Mouse (Mus musculus) bone marrow macrophage, adult 2 months (primary cell): Measurements from ENCODE around the gene Ptges2. TPM values are rescaled to one million over a fixed set of nuclear protein-coding genes. Genes with fewer than 3 reads are reported as not detected.

ENCODE experiments used
- H3K27ac ChIP-seq: 2 replicates; pipeline ENCODE4 v1.5.1; 2012; ENCODE audit warnings: low read depth, low read length; ENCODE audit not compliant: insufficient read depth
- H3K4me1 ChIP-seq: 2 replicates; pipeline ENCODE4 v1.6.1; 2012; ENCODE audit warnings: low read length; ENCODE audit not compliant: control insufficient read depth, insufficient read depth
- H3K4me3 ChIP-seq: 2 replicates; pipeline ENCODE4 v1.5.1; 2012; ENCODE audit warnings: mild to moderate bottlenecking, low read length, moderate library complexity; ENCODE audit not compliant: insufficient read depth
- CTCF ChIP-seq: IDR thresholded peaks from 2 replicates; pipeline ENCODE4 v1.5.1; 2012; ENCODE audit warnings: low read depth, mild to moderate bottlenecking, low read length, moderate library complexity
- POLR2A ChIP-seq: IDR thresholded peaks from 2 replicates; pipeline ENCODE4 v1.6.1; 2012; ENCODE audit warnings: mild to moderate bottlenecking, low read depth, low read length, borderline replicate concordance
- polyA plus RNA-seq: library from polyadenylated mRNA; stranded (reverse); fragments of >200 nt; gene quantifications from 2 replicates; pipeline ENCODE4 v1.2.4, GENCODE M21; 2012; ENCODE audit not compliant: missing spikeins, insufficient read depth, insufficient read length

Gene Ptges2
- polyA plus RNA-seq, 1 experiment = 7.9 TPM

DNA sequence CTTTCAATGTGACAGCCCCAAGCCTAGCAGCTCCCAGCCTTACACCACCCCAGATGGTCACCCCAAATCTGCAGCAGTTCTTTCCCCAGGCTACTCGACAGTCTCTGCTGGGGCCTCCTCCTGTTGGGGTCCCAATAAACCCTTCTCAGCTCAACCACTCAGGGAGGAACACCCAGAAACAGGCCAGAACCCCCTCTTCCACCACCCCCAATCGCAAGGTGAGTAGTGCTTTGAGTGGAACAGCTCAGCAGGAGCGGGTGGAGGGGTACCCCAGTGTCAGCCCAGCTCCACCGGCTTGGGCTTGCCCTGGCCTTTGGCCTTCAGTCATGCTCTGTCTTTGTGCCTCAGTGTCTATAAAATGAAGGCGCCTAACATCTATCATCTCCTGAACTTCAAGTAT lies 28.4 kb upstream of the Ptges2 start:
- Histone ChIP-seq H3K27ac (no peak overlapping the region), H3K4me1 (peaks cover 4% of the 10 kb centered on the region; the same call in 1 of the 2 replicates), H3K4me3 (no peak overlapping the region)
- TF ChIP-seq POLR2A (no peak), CTCF (no peak)

DNA sequence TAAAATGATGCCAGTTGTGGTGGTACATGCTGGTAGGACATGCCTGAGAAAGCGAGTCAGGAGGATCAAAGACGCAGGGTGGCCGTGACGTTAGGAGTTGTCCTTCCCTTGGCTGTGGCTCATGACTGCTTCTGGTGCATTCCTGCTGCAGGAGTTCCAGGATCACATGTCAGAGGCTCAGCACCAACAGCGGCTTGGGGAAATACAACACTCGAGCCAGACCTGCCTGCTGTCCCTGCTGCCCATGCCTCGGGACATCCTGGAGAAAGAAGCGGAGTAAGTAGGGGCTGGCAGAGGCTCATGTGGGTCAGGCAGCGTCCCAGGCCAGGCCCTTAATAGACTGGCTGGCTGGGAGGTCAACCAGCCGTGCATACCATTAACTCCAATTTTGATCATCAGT lies 21.5 kb upstream of the Ptges2 start:
- no peak overlapping the region for H3K27ac ChIP-seq
- no peaks in the 10 kb centered on the region for H3K4me1 ChIP-seq
- no peak overlapping the region for H3K4me3 ChIP-seq
- no peak for TF ChIP-seq CTCF

DNA sequence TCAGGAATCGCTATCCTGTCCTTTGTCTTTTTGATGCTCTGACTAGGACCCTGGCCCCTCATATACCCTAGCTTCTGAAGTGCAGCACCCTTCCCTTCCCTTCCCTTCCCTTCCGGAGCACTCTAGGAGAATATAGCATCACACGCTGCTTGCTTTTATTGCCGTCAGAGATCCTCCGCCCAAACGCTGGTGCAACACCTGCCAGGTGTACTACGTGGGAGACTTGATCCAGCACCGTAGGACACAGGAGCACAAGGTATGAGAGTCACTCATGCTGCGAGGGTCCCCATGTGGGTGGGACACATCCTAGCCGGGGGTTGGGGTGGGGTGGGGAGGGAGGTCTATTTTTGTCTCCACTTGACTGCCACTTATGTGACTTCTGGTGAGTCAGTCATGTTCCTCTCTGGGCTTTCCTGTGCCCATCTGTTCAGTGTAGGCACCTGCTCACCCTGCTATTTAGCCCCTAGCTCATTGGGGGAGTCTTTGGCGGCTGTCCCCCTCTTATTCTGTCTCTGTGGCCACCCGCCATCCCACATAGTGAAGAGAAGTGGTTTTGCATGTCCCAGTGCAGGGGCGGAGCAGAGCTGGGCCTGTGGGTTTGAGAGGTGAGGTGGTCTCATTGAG lies 20.3 kb upstream of the Ptges2 start:
- no peak for TF ChIP-seq CTCF
- no peak for TF ChIP-seq POLR2A
- peaks cover 9% of the 10 kb centered on the region for H3K4me1 ChIP-seq
- no peak overlapping the region for H3K4me3 ChIP-seq
- H3K27ac ChIP-seq = no peak overlapping the region

DNA sequence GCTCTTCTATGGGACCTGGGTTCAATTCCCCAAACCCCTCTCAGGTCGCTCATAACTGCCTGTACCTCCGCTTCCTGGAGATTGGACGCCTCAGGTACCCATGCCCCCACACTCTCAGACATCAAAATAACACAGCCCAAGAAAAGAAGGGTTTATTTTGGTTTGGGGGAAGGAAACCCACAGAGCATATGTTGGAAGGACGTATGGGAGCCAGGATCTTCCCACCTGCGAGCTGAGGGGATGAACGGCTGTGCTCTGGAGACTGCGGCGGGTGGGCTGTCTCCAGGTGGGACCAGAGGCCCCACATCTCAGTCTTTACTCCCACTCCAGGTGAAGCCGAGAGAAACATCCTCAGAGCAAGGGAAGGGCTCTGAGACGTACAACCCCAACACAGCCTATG lies 18.7 kb upstream of the Ptges2 start:
- TF ChIP-seq CTCF (no peak), POLR2A (no peak)
- no peak overlapping the region for H3K4me3 ChIP-seq
- H3K27ac ChIP-seq = no peak overlapping the region
- H3K4me1 ChIP-seq = peaks cover 15% of the 10 kb centered on the region

DNA sequence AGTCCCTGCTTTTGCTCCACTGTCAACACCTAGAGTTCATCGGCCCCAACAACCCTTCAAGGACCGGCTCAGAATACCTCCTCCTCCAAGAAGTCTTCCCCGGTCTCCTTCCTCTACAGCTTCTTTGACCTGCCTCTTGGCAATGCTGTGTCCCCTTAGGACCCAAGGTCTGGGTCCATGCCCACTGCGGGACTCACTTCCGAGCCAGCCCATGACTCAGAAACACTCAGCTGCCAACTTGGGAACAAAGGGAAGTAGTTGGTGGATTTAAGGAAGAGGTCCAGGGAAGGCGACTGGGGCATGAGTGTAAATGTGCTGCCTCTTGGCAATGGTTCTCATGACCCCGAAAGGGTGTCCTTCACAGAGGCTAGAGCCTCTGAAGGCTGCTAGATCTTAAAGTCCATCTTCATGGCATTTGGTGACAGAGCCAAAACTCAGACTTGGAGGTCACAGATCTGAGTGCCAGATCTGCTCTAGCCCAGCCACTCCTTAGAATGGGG lies 15.6 kb upstream of the Ptges2 start:
- Histone ChIP-seq H3K27ac (no peak overlapping the region), H3K4me3 (no peak overlapping the region), H3K4me1 (peaks cover 25% of the 10 kb centered on the region)
- TF ChIP-seq CTCF = no peak
- no peak for TF ChIP-seq POLR2A

DNA sequence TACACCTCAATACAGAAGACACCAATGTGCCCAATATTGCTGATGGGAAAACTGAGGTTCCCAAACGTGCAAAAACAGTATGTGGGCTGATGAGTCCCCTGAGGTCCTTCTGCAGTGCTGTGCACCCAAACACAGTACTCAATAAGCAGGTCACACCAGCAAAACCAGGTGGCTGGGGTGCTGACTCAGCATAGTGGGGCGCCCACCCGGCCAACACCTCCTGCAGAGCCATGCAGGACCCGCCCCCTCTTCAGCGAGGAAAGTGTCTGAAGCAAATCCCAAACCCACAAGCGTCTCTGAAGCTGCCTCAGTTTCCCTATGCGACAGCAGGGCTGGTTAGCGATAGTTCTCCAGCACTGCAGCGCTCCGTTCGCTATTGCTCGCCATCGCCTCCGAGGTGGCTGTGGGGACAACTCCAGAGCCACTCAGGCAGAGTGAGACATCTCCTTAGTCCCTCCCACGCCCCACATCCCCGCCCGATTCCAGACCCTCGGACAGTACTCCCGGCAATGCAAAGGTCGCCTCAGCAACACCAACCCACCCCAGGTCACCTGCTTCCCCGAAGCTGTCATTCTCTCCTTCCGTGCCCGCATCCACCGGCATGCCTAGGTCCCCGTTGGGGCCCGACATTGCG lies 14.4 kb upstream of the Ptges2 start:
- peaks cover 30% of the 10 kb centered on the region for H3K4me1 ChIP-seq
- TF ChIP-seq CTCF (no peak), POLR2A (no peak; the same call in 1 of the 2 replicates)
- H3K4me3 ChIP-seq = peak overlapping the region; percentile 95
- no peak overlapping the region for H3K27ac ChIP-seq

DNA sequence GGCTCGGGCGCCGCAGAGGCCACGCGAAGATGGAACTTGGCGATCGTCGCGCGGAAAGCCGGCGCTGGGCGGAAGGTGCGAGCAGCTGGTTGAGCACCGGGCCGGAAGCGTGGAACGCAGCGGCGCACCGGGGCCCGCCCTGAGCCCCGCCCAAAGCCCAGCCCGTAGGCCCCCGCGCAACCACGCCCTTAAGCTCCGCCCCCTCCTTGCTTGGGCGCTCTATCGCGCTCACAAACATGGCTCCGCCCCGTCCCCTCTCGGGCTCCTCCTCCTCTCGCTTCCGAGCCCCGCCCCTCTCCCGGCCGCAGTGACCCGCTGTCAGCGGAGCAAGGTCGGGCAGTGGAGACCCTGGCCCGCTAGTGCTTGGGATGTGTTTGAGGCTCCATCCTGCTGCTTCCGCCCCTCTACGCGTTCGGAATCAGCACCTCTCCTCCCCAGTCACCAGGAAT lies 13.9 kb upstream of the Ptges2 start, which contains the start of gene 1110008P14Rik:
Gene 1110008P14Rik (minus strand): TSS at position 164 of the 449 bp plus-strand sequence.
- H3K27ac ChIP-seq = no peak within 1 kb of the TSS
- H3K4me3 ChIP-seq = peak within 1 kb of the TSS; percentile 95
- peaks cover 30% of the 10 kb centered on the region for H3K4me1 ChIP-seq
- TF ChIP-seq CTCF = no peak
- no peak for TF ChIP-seq POLR2A

DNA sequence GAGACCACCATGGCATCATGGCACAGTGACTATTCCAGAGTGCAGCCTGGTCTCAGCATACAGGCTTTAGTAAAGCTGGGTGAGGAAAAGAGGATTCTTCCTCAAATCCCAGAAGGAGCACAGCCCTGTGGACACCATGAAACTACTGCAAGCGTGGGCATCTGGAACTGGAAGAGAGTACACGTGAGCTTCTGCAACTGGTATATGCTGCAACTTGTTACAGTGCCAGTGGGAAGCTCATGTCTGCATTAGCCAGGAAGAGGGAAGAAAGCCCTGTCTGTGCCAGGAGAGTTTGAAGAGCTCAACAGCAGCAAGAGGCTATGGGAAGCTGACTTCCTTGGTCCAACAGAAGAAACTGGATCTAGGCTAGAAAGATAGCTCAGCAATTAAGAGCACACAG lies 13.0 kb upstream of the Ptges2 start:
- peaks cover 34% of the 10 kb centered on the region for H3K4me1 ChIP-seq
- H3K4me3 ChIP-seq = no peak overlapping the region
- no peak for TF ChIP-seq CTCF
- H3K27ac ChIP-seq = no peak overlapping the region

DNA sequence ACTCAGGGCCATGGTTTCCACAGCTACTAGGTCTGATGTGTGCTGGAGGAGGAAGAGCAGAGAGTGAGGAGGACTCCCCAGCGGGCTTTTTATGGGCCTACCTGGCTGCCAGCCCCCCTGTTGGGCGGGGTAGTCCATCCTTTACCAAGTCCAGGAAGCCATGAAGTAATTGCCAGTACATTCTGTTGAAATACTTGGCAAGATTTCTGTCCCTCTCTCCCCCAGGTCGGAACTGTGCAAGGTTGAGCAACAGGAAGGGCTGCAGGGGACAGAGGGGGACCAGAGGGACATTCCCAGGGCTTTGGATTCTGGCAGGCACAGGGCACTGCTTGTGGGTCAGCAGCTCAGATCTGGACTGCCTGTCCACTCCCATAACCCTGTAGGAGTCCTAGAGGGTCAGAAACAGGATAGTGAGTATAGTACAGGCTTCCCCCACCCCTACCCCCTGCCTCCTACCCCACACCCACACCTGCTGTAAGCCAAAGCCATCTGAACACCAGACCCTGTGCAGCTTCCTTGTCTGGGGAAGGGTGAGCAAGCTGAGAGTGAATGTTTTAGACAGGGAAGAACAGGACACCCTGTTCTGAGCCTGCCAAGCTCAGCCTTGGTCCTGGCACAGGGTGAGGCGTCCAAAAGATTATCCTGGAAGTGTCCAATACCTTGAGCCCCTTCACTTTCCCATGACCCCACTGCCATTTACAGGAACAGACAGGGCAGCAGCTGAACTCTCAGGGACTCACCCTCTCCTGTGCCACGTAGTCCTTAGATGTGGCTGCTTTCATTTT lies 7.8 kb upstream of the Ptges2 start, which contains the start of gene Lcn2:
Gene Lcn2 (minus strand): TSS at position 547 of the 785 bp plus-strand sequence.
- Histone ChIP-seq H3K27ac (no peak within 1 kb of the TSS), H3K4me3 (no peak within 1 kb of the TSS), H3K4me1 (peaks cover 24% of the 10 kb centered on the region)
- no peak for TF ChIP-seq CTCF
- TF ChIP-seq POLR2A = no peak

DNA sequence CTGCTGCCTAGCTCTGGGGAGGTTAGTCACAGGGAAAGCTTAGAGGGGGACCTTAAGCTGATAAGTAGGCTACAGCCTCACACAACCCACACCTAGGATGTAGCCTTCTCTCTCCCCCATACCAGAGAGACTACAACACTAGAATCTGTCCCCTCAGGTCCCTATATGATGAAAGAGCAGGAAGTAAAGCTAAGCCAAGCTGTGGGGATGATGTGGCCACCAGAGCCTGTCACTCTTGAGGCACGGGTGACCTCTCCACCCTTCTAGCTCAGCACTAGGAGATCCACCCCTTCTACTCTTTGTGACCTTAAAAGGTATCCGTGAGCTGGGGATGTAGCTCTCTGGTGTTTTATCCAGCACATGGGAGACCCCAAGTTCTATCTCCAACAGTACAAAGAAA lies 6.5 kb upstream of the Ptges2 start:
- TF ChIP-seq CTCF (no peak), POLR2A (no peak)
- Histone ChIP-seq H3K4me1 (peaks cover 24% of the 10 kb centered on the region), H3K27ac (no peak overlapping the region), H3K4me3 (no peak overlapping the region)
